Mouse (Mus musculus): ENCODE results near the gene Pacsin2. TPM values are rescaled to one million over a fixed set of nuclear protein-coding genes. Genes with fewer than 3 reads are reported as not detected.
A peak's percentile ranks its signal among the peaks of the same experiment; 100 is the strongest.

The Pacsin2 gene
- polyA plus RNA-seq, 1 experiment, result 108 TPM

DNA sequence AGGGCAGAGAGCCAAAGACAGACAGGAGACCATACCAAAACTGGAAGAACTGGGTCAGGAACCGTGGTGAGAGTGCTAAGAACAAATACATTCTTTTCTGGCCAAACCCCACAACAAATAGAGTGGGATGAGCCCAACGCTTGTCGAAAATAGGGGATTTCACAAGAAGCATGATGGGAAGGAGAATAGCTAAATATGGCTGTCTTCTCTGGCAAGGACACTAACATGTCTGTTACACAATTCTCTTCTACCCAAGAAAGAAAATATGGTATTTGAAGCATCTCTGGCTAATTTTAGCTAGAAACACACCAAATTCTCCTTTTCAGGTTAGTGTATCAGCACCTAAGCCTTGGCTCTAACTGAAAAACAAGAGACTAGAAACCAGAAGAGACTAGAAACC, 104.3 kb downstream of the Pacsin2 start:
- no peak for TF ChIP-seq POLR2A (IDR thresholded peaks at IDR 0.05; ENCODE audit: control insufficient read depth, low read depth, low read length)
- no peak for TF ChIP-seq CTCF (IDR thresholded peaks at IDR 0.05; ENCODE audit: control insufficient read depth, insufficient read depth, insufficient replicate concordance, low read depth, low read length)
- Histone ChIP-seq H3K4me1 (ENCODE audit: control insufficient read depth, insufficient read depth, low read length) (no peaks in the 10 kb centered on the region), H3K4me3 (ENCODE audit: control insufficient read depth, low read depth, low read length) (no peak overlapping the region), H3K36me3 (ENCODE audit: control insufficient read depth, insufficient read depth, low read length) (peaks cover 6% of the 10 kb centered on the region), H3K27ac (ENCODE audit: control insufficient read depth, insufficient read depth, low read depth, low read length) (no peak overlapping the region), H3K27me3 (ENCODE audit: control insufficient read depth, insufficient read depth, low read length) (no peaks in the 10 kb centered on the region)

DNA sequence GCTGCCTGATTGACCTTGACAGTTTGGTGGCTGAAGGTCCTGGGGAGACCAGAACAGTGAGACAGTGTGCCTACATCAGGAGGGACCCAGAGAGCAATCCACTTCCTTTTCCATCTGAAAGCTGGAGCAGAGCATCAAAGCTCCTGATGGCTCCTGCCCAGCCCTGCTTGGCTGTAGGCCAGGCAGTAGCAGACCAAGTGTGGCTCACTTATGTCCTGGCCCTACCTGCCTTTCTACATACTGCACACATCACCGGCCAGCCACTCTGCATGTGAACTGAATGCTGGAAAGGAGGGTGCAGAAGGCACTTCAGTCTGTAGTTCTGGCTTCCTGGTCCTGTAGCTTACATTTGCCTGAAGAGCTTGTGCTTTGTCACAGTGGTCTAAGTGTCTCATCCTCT, 105.9 kb downstream of the Pacsin2 start:
- TF ChIP-seq POLR2A (IDR thresholded peaks at IDR 0.05; ENCODE audit: control insufficient read depth, low read depth, low read length), result no peak
- no peak for TF ChIP-seq CTCF (IDR thresholded peaks at IDR 0.05; ENCODE audit: control insufficient read depth, insufficient read depth, insufficient replicate concordance, low read depth, low read length)
- no peaks in the 10 kb centered on the region for H3K4me1 ChIP-seq (ENCODE audit: control insufficient read depth, insufficient read depth, low read length)
- peaks cover 6% of the 10 kb centered on the region for H3K36me3 ChIP-seq (ENCODE audit: control insufficient read depth, insufficient read depth, low read length)
- no peak overlapping the region for H3K27ac ChIP-seq (ENCODE audit: control insufficient read depth, insufficient read depth, low read depth, low read length)
- no peak overlapping the region for H3K4me3 ChIP-seq (ENCODE audit: control insufficient read depth, low read depth, low read length)
- H3K27me3 ChIP-seq (ENCODE audit: control insufficient read depth, insufficient read depth, low read length), result no peaks in the 10 kb centered on the region

DNA sequence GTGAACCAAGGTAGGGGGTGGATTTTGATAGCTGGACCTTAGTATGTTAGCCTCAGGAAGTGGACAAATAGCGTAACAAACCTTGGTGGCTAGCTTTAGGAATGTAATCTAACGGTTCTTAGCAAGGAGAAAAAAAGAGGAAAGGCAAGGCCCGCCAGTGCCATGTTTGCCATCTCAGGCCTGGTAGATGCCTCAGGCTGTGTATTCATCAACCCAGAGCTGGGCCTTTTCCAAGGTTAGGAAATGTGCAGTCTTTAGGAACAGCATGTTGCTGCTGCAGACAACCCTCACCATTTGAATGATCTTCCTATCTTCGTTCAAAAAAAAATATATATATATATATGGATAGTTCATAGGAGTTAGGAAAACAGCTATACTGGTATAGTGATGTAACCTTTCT, 112.9 kb downstream of the Pacsin2 start:
- Histone ChIP-seq H3K27ac (ENCODE audit: control insufficient read depth, insufficient read depth, low read depth, low read length) (no peak overlapping the region), H3K4me3 (ENCODE audit: control insufficient read depth, low read depth, low read length) (no peak overlapping the region), H3K36me3 (ENCODE audit: control insufficient read depth, insufficient read depth, low read length) (peaks cover 4% of the 10 kb centered on the region), H3K4me1 (ENCODE audit: control insufficient read depth, insufficient read depth, low read length) (peaks cover 8% of the 10 kb centered on the region), H3K27me3 (ENCODE audit: control insufficient read depth, insufficient read depth, low read length) (no peaks in the 10 kb centered on the region)
- TF ChIP-seq POLR2A (IDR thresholded peaks at IDR 0.05; ENCODE audit: control insufficient read depth, low read depth, low read length), result no peak
- TF ChIP-seq CTCF (IDR thresholded peaks at IDR 0.05; ENCODE audit: control insufficient read depth, insufficient read depth, insufficient replicate concordance, low read depth, low read length), result no peak

DNA sequence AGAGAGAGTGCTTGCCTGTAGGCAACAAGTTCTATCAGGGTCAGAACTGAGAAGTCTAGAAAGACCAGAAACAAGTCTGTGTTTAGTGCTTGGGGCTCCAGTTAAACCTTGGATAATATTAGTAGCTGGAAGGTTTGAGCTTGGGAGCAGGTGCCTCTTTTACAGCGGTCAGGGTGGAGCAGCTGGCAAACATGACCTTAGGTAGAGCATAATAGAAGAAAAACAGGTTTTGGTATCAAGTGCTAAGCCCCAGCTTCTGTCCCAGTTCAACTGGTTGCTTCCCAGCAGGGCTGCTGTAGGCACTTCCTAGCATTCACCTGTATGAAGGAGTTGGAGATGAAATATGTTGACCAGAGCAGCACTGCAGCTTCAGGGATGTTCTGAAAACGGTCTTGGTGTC, 113.5 kb downstream of the Pacsin2 start:
- Histone ChIP-seq H3K4me1 (ENCODE audit: control insufficient read depth, insufficient read depth, low read length) (peaks cover 8% of the 10 kb centered on the region), H3K36me3 (ENCODE audit: control insufficient read depth, insufficient read depth, low read length) (peaks cover 4% of the 10 kb centered on the region), H3K4me3 (ENCODE audit: control insufficient read depth, low read depth, low read length) (peak overlapping the region; percentile 91), H3K27ac (ENCODE audit: control insufficient read depth, insufficient read depth, low read depth, low read length) (no peak overlapping the region; the same call in 1 of the 2 replicates), H3K27me3 (ENCODE audit: control insufficient read depth, insufficient read depth, low read length) (no peaks in the 10 kb centered on the region)
- TF ChIP-seq POLR2A (IDR thresholded peaks at IDR 0.05; ENCODE audit: control insufficient read depth, low read depth, low read length) (no peak), CTCF (IDR thresholded peaks at IDR 0.05; ENCODE audit: control insufficient read depth, insufficient read depth, insufficient replicate concordance, low read depth, low read length) (no peak)

DNA sequence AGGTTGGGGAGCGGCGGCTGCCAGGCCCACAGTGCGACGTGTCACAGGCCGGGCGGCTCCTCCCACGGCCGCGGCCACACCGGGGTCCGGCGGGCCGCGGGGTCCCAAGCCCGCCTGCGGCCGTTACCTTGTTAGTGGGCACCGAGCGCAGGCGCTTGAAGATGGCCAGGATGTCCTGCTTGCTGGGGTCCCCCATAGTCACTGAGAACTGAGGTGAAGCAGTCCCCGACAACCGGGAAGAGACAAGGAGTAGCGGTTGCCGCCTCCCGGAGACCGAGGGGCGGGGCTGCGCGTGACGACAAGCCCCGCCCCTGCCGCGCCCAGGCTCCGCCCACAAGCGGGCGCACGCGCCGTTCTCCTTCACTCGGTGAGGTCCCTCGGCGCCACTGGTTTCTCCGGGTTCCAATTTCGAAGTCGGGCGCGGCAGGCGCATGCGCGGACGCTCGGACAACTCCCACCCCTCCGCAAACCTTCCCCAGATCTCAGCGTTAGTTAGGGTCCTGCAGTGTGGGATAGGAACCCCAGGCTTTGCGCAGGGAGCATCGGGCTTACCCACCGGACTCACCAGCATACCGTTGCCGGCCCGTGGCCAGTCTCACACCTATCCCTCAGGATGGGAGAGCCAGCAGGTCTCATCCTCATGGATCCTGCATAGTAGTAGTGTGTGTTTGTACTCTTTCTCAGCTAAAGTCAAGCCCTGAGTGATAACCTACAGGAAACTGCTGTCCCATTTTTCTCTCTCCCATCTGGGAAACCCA, 114.3 kb downstream of the Pacsin2 start, which contains the start of gene Arfgap3:
Gene Arfgap3 (minus strand): TSS at position 294 of the 758 bp plus-strand sequence.
- peaks cover 8% of the 10 kb centered on the region for H3K4me1 ChIP-seq (ENCODE audit: control insufficient read depth, insufficient read depth, low read length)
- peak within 1 kb of the TSS; percentile 86 for H3K27ac ChIP-seq (ENCODE audit: control insufficient read depth, insufficient read depth, low read depth, low read length)
- H3K27me3 ChIP-seq (ENCODE audit: control insufficient read depth, insufficient read depth, low read length), result no peaks in the 10 kb centered on the region
- TF ChIP-seq CTCF (IDR thresholded peaks at IDR 0.05; ENCODE audit: control insufficient read depth, insufficient read depth, insufficient replicate concordance, low read depth, low read length) (no peak), POLR2A (IDR thresholded peaks at IDR 0.05; ENCODE audit: control insufficient read depth, low read depth, low read length) (peak; percentile 64)
- peak within 1 kb of the TSS; percentile 91 for H3K4me3 ChIP-seq (ENCODE audit: control insufficient read depth, low read depth, low read length)
- H3K36me3 ChIP-seq (ENCODE audit: control insufficient read depth, insufficient read depth, low read length), result peaks cover 4% of the 10 kb centered on the region

DNA sequence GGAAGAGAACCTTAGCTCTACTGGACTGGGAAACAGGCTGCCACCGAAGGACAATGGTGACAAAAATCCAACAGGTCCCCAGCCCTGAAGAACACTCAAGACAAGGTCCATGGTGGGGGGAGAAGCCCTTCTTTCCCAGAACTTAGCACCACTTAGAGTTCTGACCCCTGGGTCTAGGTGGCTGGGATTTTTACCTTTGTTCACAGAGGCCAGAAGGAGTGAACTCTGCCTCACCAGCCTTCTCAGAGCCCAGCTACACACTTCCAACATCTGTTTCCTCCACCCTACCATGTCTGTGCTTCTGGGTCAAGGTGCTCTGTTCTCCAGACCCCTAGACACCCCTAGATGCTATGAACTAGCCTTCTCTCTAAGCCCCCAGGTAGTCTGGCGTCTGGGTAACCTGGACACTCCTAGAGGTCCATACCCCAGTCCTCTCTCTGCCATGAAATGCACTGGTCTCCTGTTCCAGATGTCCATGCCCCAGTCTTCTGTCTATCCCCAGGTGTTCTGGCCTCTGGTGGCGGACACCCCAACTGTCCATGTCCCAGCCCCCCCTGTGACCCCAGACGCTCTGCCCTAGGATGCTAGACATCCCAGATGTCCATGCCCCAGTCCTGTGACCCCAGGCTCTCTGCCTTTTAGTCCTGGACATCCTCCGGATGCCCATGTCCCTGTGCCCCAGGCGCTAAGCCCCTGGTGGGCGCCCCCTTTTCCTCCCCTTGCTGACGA, 115.0 kb downstream of the Pacsin2 start:
- H3K4me1 ChIP-seq (ENCODE audit: control insufficient read depth, insufficient read depth, low read length), result peaks cover 11% of the 10 kb centered on the region
- H3K4me3 ChIP-seq (ENCODE audit: control insufficient read depth, low read depth, low read length), result peak overlapping the region; percentile 91
- TF ChIP-seq CTCF (IDR thresholded peaks at IDR 0.05; ENCODE audit: control insufficient read depth, insufficient read depth, insufficient replicate concordance, low read depth, low read length) (no peak), POLR2A (IDR thresholded peaks at IDR 0.05; ENCODE audit: control insufficient read depth, low read depth, low read length) (no peak)
- H3K36me3 ChIP-seq (ENCODE audit: control insufficient read depth, insufficient read depth, low read length), result peaks cover 2% of the 10 kb centered on the region
- H3K27ac ChIP-seq (ENCODE audit: control insufficient read depth, insufficient read depth, low read depth, low read length), result peak overlapping the region; percentile 86
- H3K27me3 ChIP-seq (ENCODE audit: control insufficient read depth, insufficient read depth, low read length), result no peaks in the 10 kb centered on the region

DNA sequence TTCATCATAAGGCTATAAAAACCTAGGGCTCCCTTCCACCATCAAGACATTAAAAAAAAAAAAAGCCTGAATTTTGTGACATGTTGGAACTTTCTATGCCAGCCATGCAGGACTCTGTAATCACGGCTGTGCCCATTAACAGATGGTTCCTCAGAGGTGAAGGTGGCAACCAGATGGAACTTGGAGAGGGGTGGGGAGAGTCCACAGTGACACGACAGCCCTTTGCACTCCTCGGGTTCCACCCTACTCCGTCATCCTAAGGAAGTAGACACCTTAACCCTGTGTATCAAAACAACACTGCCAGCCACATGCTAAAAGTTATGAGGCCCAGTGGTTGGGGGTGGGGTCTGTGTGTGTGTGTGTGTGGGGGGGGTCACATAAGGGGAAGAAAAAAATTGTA, 115.7 kb downstream of the Pacsin2 start:
- Histone ChIP-seq H3K4me3 (ENCODE audit: control insufficient read depth, low read depth, low read length) (peak overlapping the region; percentile 91), H3K27ac (ENCODE audit: control insufficient read depth, insufficient read depth, low read depth, low read length) (no peak overlapping the region; the same call in 1 of the 2 replicates), H3K27me3 (ENCODE audit: control insufficient read depth, insufficient read depth, low read length) (no peaks in the 10 kb centered on the region), H3K4me1 (ENCODE audit: control insufficient read depth, insufficient read depth, low read length) (peaks cover 11% of the 10 kb centered on the region), H3K36me3 (ENCODE audit: control insufficient read depth, insufficient read depth, low read length) (peaks cover 2% of the 10 kb centered on the region)
- TF ChIP-seq CTCF (IDR thresholded peaks at IDR 0.05; ENCODE audit: control insufficient read depth, insufficient read depth, insufficient replicate concordance, low read depth, low read length) (no peak), POLR2A (IDR thresholded peaks at IDR 0.05; ENCODE audit: control insufficient read depth, low read depth, low read length) (no peak)
